Mouse (Mus musculus) lung, postnatal 25 days (tissue): ENCODE measurements around the gene Bmp8a.
"Not testable (repeated sequence)": the region's sequence is repeated elsewhere in the genome, so short reads cannot be mapped to it uniquely, and the experiment has no call there.

ENCODE experiments used
- DNase-seq: peaks from one replicate; pipeline ENCODE4 v3.0.0; 2022; ENCODE audit warnings: low spot score

The Bmp8a gene

DNA sequence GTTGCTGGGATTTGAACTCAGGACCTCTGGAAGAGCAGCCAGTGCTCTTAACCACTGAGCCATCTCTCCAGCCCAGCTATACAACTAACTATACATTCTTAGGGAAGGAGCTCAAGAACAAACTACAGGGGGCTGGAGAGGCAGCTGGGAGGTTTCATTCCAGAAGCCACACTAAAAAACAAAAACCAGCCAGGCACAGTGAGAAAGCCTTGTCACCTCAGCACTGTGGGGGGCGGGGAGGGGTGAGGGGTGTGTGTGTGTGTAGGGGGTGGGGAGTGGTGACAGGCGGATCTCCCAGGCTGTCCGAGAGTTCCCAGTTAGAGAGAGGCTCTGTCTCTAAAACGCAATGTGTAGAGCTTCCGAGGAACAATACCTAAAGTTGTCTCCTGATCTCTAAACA lies 11.7 kb downstream of the Bmp8a start:
- no peak for DNase-seq

- no peak for DNase-seq
Measured at GRCm38 (mm10) chr4:123328946-123329345, 14.1 kb downstream of the Bmp8a start.

DNA sequence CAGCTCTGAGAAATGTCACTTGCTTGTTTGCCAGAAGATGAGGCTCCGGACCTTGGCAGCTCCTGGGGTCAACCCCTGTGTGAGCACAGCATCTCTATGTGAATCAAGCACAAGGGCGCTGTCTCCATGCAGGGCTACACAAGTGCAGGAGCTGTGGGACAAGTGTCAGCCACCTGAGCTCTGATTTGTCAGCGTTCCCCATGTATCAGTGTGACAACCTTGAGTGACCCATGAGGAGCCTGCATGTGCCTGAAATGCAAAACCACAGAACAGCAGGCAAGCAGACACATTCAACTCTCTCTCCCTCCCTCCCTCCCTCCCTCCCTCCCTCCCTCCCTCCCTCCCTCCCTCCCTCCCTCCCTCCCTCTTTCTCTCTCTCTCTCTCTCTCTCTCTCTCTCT lies 15.4 kb downstream of the Bmp8a start:
- DNase-seq: no peak

GRCm38 (mm10) chr4:123326087-123326486 lies 17.0 kb downstream of the Bmp8a start:
- DNase-seq: no peak

DNA sequence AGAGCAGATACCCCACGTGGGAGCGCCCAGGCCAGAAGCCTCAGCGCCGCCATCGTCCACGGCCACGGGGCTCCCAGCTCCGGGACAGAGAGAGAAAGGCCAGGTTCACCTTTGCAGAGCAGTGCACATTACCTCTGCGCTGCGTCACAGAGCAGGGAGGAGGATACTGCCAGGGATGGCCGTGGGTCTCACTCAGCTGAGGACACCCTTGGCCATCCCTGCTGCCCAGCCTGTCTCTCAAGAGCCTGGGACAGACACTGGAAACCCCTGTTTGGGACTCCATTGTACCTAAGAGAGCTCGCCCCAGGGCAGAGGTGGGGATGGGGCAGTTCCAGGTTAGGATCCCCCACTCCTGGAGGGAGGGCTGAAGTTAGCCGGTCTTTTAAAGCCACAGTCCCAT lies 19.5 kb downstream of the Bmp8a start, which contains the start of gene Oxct2a:
TSS of gene Oxct2a (minus strand) at position 101 of the 400 bp plus-strand sequence.
- DNase-seq: no peak

- DNase-seq: not testable (repeated sequence)
Measured at GRCm38 (mm10) chr4:123322910-123323309, 20.1 kb downstream of the Bmp8a start.

DNA sequence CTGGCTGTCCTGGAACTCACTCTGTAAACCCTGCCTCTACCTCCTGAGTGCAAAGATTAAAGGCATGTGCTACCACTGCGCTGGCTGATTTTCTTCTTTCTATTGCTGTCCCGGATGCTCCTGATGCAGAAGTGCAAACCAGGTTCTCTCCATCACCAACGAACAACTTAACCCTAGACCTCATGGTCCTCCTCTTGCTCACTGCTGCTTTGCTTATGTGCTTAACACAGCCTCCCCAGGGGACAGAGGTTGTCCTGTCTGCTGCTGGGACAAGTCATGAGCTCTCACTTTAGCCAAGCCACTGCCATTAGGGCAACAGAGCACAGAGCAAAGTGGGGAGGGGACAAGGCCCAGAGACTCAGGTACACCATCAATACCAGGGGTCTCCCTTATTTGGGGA lies 28.6 kb downstream of the Bmp8a start:
- DNase-seq: no peak

- no peak for DNase-seq
Measured at GRCm38 (mm10) chr4:123313010-123313409, 30.0 kb downstream of the Bmp8a start.

- no peak for DNase-seq
Measured at GRCm38 (mm10) chr4:123311845-123312244, 31.2 kb downstream of the Bmp8a start.

DNA sequence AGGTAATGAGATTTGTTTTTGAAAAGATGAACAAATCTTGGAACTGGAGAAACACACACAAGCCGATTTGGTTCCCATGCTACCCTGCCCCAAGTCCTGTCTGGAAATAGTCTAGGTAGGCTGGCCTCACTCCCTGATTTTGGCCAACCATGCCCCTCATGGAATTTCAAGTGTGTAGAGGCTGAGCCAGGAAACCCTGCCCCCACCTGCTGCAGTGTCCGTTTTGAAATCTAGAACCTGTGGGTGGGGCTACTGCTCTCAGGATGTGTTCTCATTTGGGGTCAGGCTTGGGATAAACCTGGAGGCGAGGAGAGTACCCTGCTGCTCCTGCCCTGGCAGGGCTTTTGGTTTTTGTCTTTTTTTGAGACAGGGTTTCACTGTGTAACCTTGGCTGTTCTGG lies 34.8 kb downstream of the Bmp8a start:
- DNase-seq: no peak

DNA sequence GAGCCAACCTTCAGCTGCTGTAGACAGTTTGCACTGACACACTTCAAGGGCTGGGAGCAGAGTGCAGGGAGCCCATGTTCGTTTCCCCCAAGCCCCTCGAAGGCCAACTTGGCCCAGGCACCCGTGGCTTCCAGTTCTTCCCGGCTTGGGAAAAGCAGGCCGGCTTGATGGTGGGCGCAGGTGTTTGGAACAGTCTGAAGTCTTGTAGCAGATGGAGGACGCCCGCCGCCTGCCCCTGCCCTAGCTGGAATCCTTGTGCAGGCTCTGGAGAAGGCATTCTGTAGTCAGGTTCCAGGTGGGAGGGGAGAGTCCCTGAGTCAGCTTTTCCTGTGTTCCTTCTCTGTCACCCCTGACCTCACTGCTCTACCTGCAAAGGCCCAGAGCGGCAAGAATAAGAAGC lies 36.1 kb downstream of the Bmp8a start:
- DNase-seq: no peak

- DNase-seq: peak; percentile 64
Measured at GRCm38 (mm10) chr4:123305789-123306188, 37.3 kb downstream of the Bmp8a start.

DNA sequence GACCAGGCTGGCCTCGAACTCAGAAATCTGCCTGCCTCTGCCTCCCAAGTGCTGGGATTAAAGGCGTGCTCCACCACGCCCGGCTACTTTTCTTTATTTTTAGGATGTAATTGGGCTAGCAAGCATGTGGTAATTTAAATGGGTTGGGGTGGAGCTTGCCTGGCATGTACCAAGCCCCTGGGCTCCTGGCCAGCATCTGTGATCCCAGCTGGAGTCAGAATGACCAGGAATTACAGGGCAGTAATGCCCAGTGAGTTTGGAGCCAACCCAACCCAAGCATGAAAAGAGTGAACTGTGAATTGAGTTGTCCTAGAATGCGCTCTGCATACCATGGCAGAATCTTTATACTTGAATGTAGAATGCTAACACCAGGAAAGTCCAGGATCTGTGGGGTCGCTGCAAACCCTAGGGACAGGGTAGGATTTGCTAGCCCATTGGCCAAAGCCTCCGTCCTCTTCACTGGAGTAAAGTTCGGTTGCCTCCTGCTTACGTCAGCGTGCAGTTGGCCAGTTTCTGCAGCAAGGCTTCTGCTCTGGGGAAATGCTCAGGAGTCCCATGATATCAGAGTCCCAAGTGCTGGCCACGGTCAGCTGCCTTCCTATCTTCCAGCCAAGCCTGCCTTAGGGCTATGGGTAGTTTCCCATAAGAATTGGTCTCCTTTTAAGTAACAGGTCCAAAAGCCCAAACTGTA lies 43.9 kb downstream of the Bmp8a start:
- DNase-seq: no peak

GRCm38 (mm10) chr4:123298226-123298625 lies 44.8 kb downstream of the Bmp8a start:
- no peak for DNase-seq

DNA sequence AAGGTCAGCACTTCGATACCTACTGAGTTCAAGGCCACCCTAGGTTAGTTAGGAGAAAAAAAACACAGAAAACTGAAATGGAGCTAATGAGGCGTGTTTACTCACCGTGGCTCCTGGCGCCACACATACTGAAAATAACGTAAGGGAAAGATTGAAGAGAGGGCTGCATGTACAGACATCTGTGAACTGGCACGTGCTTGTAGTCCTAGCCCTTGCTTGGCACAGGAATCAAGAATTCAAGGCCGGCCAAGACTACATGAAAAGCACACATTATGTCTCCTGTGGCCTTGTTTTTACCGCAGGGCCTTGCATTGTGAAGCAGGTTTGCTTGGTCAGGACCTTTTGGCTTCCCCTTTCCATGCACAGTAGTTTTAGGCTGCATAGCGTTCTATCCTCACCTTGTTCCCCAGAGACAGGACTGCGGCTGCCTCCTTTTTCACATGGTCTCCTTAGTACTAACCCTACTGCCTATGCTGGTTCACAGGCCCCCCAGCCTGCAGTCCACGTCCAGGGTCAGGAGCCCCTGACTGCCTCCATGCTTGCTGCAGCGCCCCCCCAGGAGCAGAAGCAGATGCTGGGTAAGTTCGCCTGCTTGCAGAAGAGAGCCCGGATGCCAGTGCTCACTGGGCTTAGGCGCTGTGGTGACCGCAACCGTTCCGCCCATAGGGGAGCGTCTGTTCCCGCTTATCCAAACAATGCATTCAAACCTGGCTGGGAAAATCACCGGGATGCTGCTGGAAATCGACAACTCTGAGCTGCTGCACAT lies 45.7 kb downstream of the Bmp8a start:
- DNase-seq: no peak

DNA sequence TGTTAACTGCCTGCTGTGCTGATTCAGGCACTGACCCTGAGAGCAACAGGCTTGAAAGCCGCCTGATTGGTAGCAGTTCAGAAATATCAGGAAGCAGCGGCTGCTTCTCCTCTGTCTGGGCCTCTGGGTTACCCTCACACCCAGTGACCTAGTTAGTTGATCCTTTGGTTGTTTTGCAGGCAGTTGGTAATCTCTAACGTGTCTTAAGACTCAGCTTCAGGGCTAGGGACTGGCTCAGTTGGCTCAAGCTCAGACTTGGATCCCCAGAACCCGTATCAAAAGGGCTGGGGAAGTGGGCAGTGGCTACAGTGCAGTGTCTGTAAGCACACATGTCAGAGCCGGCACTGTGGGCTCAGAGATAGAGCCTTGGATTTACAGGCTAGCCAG lies 46.9 kb downstream of the Bmp8a start:
- DNase-seq: no peak

- DNase-seq: no peak
Measured at GRCm38 (mm10) chr4:123295516-123296147, 47.4 kb downstream of the Bmp8a start.

DNA sequence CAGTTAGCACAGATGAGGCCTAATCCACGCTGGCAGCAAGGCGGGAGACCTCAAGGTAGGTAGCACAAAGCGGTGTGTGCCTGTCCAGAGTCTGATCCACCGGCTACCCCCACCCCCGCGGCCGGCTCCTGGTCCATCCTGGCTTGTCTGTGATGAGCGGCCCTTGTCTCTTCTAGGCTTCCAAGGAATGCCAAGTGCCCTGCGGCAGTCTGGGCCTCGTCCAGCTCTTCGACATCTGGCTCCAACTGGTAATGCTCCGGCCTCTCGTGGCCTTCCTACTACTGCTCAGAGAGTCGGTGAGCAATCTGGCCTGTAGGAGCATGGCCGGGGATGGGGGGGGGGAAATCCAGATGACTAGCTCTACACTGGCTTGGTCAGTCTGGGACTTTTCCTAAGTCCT lies 48.0 kb downstream of the Bmp8a start:
- not testable (repeated sequence) for DNase-seq

DNA sequence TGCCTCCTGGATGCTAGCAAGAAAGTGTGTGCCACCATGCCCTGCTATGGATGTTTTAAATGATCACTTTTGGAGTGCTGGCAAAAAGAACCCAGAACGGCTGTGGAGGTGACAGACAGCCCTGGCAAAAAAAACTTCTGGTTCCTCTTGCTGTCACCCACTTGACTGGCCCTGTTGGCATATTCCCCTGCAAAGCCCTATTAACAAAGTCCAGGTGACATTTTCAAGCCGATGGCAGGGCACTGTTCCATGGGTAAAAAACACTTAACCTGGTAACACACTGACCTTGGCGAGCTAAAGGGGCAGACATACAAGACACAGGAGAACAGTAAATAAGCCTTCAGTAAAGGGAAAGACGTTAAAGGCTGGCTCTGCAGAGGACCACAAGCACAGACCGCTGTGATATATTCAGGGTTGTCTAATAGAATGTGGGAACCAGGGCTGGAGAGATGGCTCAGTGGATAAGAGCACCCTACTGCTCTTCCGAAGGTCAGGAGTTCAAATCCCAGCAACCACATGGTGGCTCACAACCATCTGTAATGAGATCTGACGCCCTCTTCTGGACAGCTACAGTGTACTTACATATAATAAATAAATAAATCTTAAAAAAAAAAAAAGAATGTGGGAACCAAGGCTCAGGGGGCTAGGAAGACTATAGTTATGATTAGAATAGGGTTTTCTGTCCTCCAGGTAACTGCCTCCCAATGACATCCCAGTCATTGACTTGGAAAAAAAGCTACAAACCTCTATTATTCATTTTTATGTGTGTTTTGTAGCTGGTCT lies 49.2 kb downstream of the Bmp8a start:
- no peak for DNase-seq

GRCm38 (mm10) chr4:123292989-123293388 lies 50.1 kb downstream of the Bmp8a start:
- no peak for DNase-seq

- no peak for DNase-seq
Measured at GRCm38 (mm10) chr4:123292390-123292789, 50.7 kb downstream of the Bmp8a start.

DNA sequence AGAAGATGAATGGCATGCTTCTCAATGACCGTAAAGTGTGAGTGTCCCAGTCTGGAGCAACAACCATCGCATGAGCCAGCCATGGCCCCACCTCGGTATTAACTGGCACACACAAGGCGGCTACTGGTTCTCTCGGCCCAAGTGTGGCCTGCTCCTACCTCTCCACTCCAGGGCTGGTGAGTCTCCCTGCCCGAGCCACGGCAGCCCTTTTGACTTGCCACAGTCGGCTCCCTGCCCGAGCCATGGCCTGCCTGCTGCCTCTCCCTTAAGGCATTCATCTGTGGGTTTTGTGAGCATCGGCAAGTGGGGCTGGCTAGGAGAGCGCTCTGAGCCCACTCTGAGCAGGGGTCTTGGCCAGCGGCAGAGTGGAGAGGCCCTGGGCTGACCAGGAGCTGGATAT lies 54.0 kb downstream of the Bmp8a start:
- DNase-seq: no peak
